Mouse (Mus musculus): ENCODE measurements around the gene Atp6v1g3.

Atp6v1g3 gene

GRCm38 (mm10) chr1:138289455-138290425 lies 16.2 kb downstream of the Atp6v1g3 start:
- peak; percentile 63 for DNase-seq (ENCODE audit: low read depth, low spot score)

- no peak for DNase-seq (ENCODE audit: low read depth, low spot score)
These were observed 17.9 kb downstream of the Atp6v1g3 start for GRCm38 (mm10) chr1:138291463-138291862.

- no peak for DNase-seq (ENCODE audit: low read depth, low spot score)
These were observed 20.9 kb downstream of the Atp6v1g3 start for GRCm38 (mm10) chr1:138294487-138294886.

GRCm38 (mm10) chr1:138298156-138298555 lies 24.6 kb downstream of the Atp6v1g3 start:
- no peak for DNase-seq (ENCODE audit: low read depth, low spot score)

- DNase-seq (ENCODE audit: low read depth, low spot score): no peak
These were observed 26.0 kb downstream of the Atp6v1g3 start for GRCm38 (mm10) chr1:138299576-138299975.

- DNase-seq (ENCODE audit: low read depth, low spot score): no peak
These were observed 28.4 kb downstream of the Atp6v1g3 start for GRCm38 (mm10) chr1:138301920-138302319.

- DNase-seq (ENCODE audit: low read depth, low spot score): no peak
These were observed 29.2 kb downstream of the Atp6v1g3 start for GRCm38 (mm10) chr1:138302756-138303155.

- DNase-seq (ENCODE audit: low read depth, low spot score): no peak
These were observed 29.8 kb downstream of the Atp6v1g3 start for GRCm38 (mm10) chr1:138303296-138303695.

- DNase-seq (ENCODE audit: low read depth, low spot score): no peak
These were observed 30.8 kb downstream of the Atp6v1g3 start for GRCm38 (mm10) chr1:138304141-138304915.

- DNase-seq (ENCODE audit: low read depth, low spot score): no peak
These were observed 49.1 kb downstream of the Atp6v1g3 start for GRCm38 (mm10) chr1:138322657-138323056.

GRCm38 (mm10) chr1:138323076-138323630 lies 49.6 kb downstream of the Atp6v1g3 start:
- DNase-seq (ENCODE audit: low read depth, low spot score): no peak

GRCm38 (mm10) chr1:138326091-138326490 lies 52.6 kb downstream of the Atp6v1g3 start:
- DNase-seq (ENCODE audit: low read depth, low spot score): no peak

GRCm38 (mm10) chr1:138326566-138326965 lies 53.0 kb downstream of the Atp6v1g3 start:
- no peak for DNase-seq (ENCODE audit: low read depth, low spot score)

- DNase-seq (ENCODE audit: low read depth, low spot score): no peak
These were observed 54.1 kb downstream of the Atp6v1g3 start for GRCm38 (mm10) chr1:138327466-138328245.

GRCm38 (mm10) chr1:138328320-138328719 lies 54.8 kb downstream of the Atp6v1g3 start:
- peak; percentile 43 for DNase-seq (ENCODE audit: low read depth, low spot score)

GRCm38 (mm10) chr1:138330556-138330955 lies 57.0 kb downstream of the Atp6v1g3 start:
- no peak for DNase-seq (ENCODE audit: low read depth, low spot score)

- no peak for DNase-seq (ENCODE audit: low read depth, low spot score)
These were observed 58.1 kb downstream of the Atp6v1g3 start for GRCm38 (mm10) chr1:138331596-138331995.

- no peak for DNase-seq (ENCODE audit: low read depth, low spot score)
These were observed 61.2 kb downstream of the Atp6v1g3 start for GRCm38 (mm10) chr1:138334701-138335100.

- no peak for DNase-seq (ENCODE audit: low read depth, low spot score)
These were observed 63.9 kb downstream of the Atp6v1g3 start for GRCm38 (mm10) chr1:138337417-138337816.

All from brain, embryonic 18.5 days (tissue).